Mouse (Mus musculus) forebrain, embryonic 10.5 days (tissue): ENCODE measurements around the gene Olfr1366. TPM values are rescaled to one million over a fixed set of nuclear protein-coding genes. Genes with fewer than 3 reads are reported as not detected.

Experiments used
- DNase-seq: peaks from one replicate; pipeline ENCODE4 v3.0.0-alpha.2; 2017; ENCODE audit warnings: low spot score; ENCODE audit errors: extremely low spot score
- H3K27ac ChIP-seq: fragments of 300-500 bp; sonication (generic); 2 replicates; pipeline ENCODE4 v1.5.1; 2016; ENCODE audit warnings: mild to moderate bottlenecking
- H3K27me3 ChIP-seq: fragments of 300-500 bp; sonication (generic); 2 replicates; pipeline ENCODE4 v1.6.1; 2016; ENCODE audit warnings: mild to moderate bottlenecking; ENCODE audit not compliant: poor library complexity, severe bottlenecking
- H3K36me3 ChIP-seq: fragments of 300-500 bp; sonication (generic); replicated peaks from 2 replicates; pipeline ENCODE4 v1.6.1; 2016; ENCODE audit warnings: mild to moderate bottlenecking, moderate library complexity
- H3K4me1 ChIP-seq: fragments of 300-500 bp; sonication (generic); 2 replicates; pipeline ENCODE4 v1.6.1; 2016
- H3K4me3 ChIP-seq: fragments of 300-500 bp; sonication (generic); 2 replicates; pipeline ENCODE4 v1.5.1; 2016; ENCODE audit warnings: mild to moderate bottlenecking, moderate library complexity
- H3K9me3 ChIP-seq: fragments of 300-500 bp; sonication (generic); 2 replicates; pipeline ENCODE4 v1.6.1; 2016; ENCODE audit warnings: mild to moderate bottlenecking, moderate library complexity
- WGBS: fragments of 180-500 bp; shearing (Covaris S2); methylation state at CpG from one replicate; pipeline ENCODE4 v1.1.7; 2016; 5-methylcytosine and 5-hydroxymethylcytosine counted together
- polyA plus RNA-seq: library from polyadenylated mRNA; unstranded; fragments of >200 nt; fragmentation: Nextera tagmentation; extraction: Ambion mirVana; gene quantifications from 2 replicates; pipeline ENCODE4 v1.2.1, GENCODE M21; 2016

Olfr1366 gene
- polyA plus RNA-seq, 1 experiment from 2014 or later, result 0.15 TPM

DNA sequence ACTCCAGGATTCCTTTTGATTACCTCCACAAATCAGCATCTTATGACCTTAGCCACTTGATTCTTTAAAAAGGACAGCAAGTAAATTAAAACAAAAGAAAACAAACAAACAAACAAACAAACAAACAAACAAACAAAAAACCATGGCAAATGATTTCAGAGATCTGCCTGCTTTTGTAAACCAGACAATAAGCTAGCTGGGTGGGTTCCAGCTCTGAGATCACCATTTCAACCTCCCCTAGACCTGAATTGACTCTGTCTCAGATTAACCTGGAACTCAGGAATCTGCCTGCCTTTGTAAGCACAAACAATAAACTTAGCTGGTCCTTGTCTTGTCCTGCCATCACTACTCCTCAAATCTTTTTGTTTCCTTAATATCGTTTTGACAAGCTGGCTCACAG, 55.7 kb downstream of the Olfr1366 start:
- no peak for DNase-seq
- peaks cover 18% of the 10 kb centered on the region for H3K36me3 ChIP-seq
- no peak overlapping the region for H3K4me3 ChIP-seq
- no peak overlapping the region for H3K27ac ChIP-seq
- H3K4me1 ChIP-seq, result no peaks in the 10 kb centered on the region
- 95% methylated on average over 1 of the region's 1 CpGs for WGBS
- H3K9me3 ChIP-seq, result peaks cover 5% of the 10 kb centered on the region; the same call in 1 of the 2 replicates
- H3K27me3 ChIP-seq, result no peaks in the 10 kb centered on the region

Other genes starting within 250 kb of the Olfr1366 start
- gene Gpx6, start 230.7 kb downstream of the Olfr1366 start, polyA plus RNA-seq, result 0.15 and 0.21 TPM in 2 replicates
- gene Olfr1367, start 195.9 kb downstream of the Olfr1366 start, polyA plus RNA-seq, result not detected in 2 replicates
- 18.9 and 21.8 TPM in 2 replicates for gene Zscan12, start 180.0 kb downstream of the Olfr1366 start, polyA plus RNA-seq
- gene Zkscan3, start 140.1 kb downstream of the Olfr1366 start, polyA plus RNA-seq, result 84.9 and 87.6 TPM in 2 replicates
- 5.9 and 6.0 TPM in 2 replicates for gene Pgbd1, start 101.8 kb downstream of the Olfr1366 start, polyA plus RNA-seq
- gene Zscan26, start 89.1 kb downstream of the Olfr1366 start, polyA plus RNA-seq, result 22.8 and 27.7 TPM in 2 replicates
- gene Nkapl, start 74.3 kb downstream of the Olfr1366 start, polyA plus RNA-seq, result 2.5 and 3.2 TPM in 2 replicates
- gene Zkscan4, start 63.9 kb downstream of the Olfr1366 start, polyA plus RNA-seq, result 3.7 and 4.0 TPM in 2 replicates
- 1.1 TPM in 1 of 2 replicates, not detected in the other for gene Gm10065, start 63.4 kb downstream of the Olfr1366 start, polyA plus RNA-seq
- gene AK157302, start 47.6 kb downstream of the Olfr1366 start, polyA plus RNA-seq, result 0.29 and 0.31 TPM in 2 replicates
- 4.7 and 6.9 TPM in 2 replicates for gene Gm11273, start 41.4 kb downstream of the Olfr1366 start, polyA plus RNA-seq
- gene Zkscan8, start 11.7 kb downstream of the Olfr1366 start, polyA plus RNA-seq, result 7.0 and 9.1 TPM in 2 replicates
- not detected in 2 replicates for gene Olfr1535, start 17.1 kb upstream of the Olfr1366 start, polyA plus RNA-seq
- gene Olfr1364, start 39.0 kb upstream of the Olfr1366 start, polyA plus RNA-seq, result not detected in 2 replicates
- gene Olfr1362, start 71.2 kb upstream of the Olfr1366 start, polyA plus RNA-seq, result not detected in 2 replicates
- gene Olfr11, start 99.7 kb upstream of the Olfr1366 start, polyA plus RNA-seq, result not detected in 2 replicates
- gene Olfr1361, start 120.6 kb upstream of the Olfr1366 start, polyA plus RNA-seq, result not detected in 2 replicates
- gene Olfr1360, start 134.6 kb upstream of the Olfr1366 start, polyA plus RNA-seq, result not detected in 2 replicates
- gene Olfr1359, start 155.3 kb upstream of the Olfr1366 start, polyA plus RNA-seq, result not detected in 2 replicates
- gene Hist1h2bl, start 173.3 kb upstream of the Olfr1366 start, polyA plus RNA-seq, result 1.5 and 2.0 TPM in 2 replicates
- 11.9 and 12.0 TPM in 2 replicates for gene Hist1h2ai, start 173.6 kb upstream of the Olfr1366 start, polyA plus RNA-seq
- 9.4 and 11.1 TPM in 2 replicates for gene Hist1h3h, start 174.9 kb upstream of the Olfr1366 start, polyA plus RNA-seq
- 5.3 and 5.6 TPM in 2 replicates for gene Hist1h2bm, start 179.2 kb upstream of the Olfr1366 start, polyA plus RNA-seq
- 0.97 and 1.8 TPM in 2 replicates for gene Hist1h4j, start 192.3 kb upstream of the Olfr1366 start, polyA plus RNA-seq
- 1.8 and 5.8 TPM in 2 replicates for gene Hist1h4k, start 207.7 kb upstream of the Olfr1366 start, polyA plus RNA-seq
- 17.5 and 18.1 TPM in 2 replicates for gene Hist1h2ak, start 211.0 kb upstream of the Olfr1366 start, polyA plus RNA-seq
- 1.6 and 1.8 TPM in 2 replicates for gene Hist1h2bn, start 211.3 kb upstream of the Olfr1366 start, polyA plus RNA-seq
- gene Hist1h1b, start 237.8 kb upstream of the Olfr1366 start, polyA plus RNA-seq, result 37.0 and 43.0 TPM in 2 replicates
- gene Hist1h3i, start 240.6 kb upstream of the Olfr1366 start, polyA plus RNA-seq, result 120 and 124 TPM in 2 replicates
- gene Hist1h2an, start 244.4 kb upstream of the Olfr1366 start, polyA plus RNA-seq, result 11.9 and 17.4 TPM in 2 replicates
- 4.3 and 4.8 TPM in 2 replicates for gene Hist1h2bp, start 244.7 kb upstream of the Olfr1366 start, polyA plus RNA-seq